Mouse (Mus musculus) layer of hippocampus, adult 9-10 months (tissue): ENCODE measurements around the gene Rcvrn.
A peak's percentile ranks its signal among the peaks of the same experiment; 100 is the strongest.

Experiments used
- DNase-seq: peaks from one replicate; pipeline ENCODE4 v3.0.0; 2022; ENCODE audit warnings: low spot score

Gene Rcvrn

DNA sequence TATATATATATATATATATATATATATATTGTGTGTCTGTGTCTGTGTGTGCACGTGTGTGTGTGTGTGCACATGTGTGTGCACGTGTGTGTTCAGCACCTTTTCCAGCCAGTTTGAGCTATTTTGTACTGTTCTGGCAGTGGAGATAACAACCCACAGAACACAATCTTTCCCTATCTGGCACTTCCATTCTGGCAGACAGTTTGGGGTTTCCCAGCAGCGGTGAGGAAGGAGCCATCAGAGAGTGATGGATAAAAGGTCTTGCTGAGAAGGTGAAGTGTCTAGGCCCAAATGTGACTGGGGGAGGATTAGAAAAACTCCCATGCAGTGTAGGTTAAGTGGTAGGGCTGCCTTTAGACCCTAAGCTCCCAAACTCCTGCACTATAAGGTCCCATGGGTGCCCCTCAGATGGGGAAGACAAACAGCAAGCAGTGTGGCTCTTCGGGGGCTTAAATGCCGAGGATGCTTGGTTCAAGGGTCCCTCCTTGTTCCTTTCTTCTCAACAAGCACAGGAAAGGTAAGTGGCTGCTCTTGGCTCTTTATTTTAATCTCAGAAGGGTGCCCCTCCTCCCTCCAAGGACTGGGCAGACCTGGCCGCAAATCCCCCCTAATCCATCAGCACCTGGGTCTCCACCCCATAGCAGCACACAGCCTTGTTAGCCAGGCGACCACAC, at the start of gene Rcvrn:
Gene Rcvrn (plus strand): TSS at position 624 of the 674 bp plus-strand sequence.
- no peak for DNase-seq

DNA sequence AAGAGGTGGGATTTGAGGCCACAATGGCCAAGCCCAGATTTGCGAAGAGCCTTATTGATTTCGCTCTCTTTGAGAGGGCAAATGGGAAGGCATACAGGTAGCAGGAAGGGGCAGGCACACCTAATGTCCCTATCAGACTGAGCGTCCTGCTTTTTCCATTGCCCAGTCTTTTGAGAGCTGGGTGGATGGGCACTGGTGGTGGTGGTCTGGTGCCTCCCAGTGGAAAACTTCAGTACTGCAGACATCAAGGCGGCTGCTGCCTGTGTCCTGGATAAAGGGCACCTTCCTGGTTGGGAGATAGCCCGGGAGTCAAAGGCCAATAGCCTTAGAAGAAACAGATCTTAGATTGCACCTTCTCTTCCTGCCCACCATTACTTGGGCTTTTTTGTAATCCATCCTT, 47.4 kb upstream of the Rcvrn start:
- DNase-seq = no peak

DNA sequence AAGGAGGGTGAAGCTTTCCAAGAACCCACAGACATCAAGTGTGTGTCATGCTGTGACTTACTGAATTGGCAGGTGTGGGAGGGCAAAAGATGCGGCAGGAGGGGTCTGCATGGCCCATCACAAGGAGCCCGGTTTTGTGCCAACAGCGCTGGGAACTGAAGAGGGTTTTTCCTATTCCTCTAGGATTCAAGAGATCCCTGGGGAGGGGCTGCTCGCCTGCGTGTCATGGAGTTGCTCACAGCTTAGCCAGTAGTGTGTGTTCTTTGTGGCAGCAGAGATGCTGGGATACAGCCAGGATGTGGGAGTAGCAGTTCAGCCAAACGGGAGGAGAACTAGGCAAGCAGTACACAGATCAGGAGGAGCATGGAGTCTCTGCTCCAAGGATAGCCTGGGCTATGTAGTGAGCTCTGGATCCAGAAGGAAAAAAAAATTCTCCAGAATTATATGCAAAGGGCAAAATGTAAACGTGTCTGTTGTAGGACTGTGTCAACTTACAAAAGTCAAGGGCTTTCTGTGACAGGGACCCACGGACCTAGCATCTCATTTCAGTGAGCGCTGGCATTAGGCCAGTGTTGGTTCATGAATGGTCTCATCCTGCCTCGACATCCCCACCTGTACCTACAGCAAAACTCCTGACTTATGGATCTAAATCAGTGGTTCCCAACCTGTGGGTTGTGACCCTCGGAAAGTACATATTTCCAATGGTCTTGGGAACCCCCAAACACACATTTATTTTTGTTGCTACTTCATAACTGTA, 46.3 kb upstream of the Rcvrn start:
- no peak for DNase-seq

DNA sequence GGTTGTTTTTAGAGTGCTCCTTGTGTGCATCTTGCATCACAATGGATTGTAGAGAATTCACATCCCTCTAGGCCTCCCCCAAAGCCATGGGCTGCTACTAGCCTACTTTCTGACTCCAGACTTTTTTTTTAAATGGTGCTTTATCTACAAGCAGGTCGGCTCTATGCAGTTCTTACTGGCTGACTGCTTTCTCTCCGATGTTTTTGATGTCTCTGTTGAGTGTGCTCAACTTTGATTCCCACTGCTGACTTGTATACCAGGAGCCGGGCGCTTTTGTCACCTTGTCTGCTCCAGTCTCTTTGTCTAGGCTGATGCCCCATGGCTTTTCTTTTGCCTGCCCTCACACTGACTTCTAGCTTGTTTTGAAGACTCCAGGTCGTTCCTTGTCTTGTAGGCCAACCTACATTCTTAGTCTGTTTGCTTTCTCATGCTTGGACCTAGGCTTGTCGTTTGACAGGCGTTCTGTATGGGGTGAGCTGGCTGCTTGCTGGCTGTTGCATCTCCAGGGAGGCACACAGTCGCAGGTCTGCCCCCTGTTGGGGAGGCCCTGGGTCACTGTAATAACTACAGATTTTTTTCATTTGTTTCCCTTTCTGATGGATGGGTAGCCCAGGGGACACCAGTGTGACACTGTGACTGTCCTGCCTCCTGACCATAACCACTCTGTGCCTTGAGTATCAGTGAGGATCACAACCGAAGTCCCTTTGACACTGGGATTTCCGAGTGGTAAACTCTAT, 45.0 kb upstream of the Rcvrn start:
- no peak for DNase-seq

DNA sequence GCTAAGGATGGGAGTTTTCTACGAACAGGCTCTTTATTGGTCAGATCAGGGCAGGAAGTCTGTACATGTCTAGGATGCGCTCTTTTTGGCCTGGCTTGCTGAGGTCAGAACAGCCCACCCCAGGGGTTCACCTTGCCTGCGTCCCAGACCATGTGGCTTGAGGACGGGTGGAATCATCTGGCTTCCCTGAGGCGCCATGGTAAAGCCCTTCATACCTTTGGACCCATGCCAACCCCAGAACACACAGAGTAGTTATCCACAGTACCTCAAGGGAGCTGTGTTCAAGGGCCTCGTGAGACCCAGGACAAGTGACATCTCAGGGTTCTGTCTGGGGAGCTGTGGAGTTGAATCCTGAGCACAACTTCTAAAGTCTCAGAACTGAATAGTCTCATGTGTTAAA, 43.4 kb upstream of the Rcvrn start:
- DNase-seq = no peak

DNA sequence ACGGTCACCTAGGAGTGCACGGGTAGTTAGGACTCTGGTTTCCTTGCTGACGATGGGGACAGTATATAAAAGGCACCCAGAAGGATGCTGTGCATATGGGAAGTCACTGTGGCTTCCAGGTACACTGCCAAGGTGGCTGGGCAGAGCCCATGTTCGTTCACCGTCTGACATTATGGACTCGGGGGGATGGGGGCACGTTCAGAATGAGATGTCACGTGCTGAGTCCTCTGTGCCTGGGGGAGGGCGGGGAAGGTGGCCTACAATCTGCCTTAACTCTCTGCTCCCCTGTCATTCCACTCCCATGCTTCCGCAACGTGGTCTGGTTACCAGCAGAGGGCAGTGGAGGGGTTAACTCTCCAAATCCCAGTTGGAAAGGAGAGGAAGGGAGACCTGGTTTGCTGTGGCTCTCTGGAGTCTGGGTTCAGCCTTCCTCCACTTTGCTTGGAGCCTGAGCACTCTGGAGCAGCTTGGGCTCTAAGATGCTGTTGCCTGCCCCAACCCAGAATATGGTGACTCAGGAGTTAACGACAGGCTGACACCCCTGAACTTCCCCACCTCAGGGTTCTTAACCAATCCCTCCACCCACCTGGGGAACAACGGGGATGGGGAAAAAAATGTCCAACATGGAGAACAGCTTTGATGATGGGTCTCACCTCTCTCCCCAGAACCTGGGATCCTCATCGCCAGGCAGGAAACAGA, 42.8 kb upstream of the Rcvrn start:
- no peak for DNase-seq

DNA sequence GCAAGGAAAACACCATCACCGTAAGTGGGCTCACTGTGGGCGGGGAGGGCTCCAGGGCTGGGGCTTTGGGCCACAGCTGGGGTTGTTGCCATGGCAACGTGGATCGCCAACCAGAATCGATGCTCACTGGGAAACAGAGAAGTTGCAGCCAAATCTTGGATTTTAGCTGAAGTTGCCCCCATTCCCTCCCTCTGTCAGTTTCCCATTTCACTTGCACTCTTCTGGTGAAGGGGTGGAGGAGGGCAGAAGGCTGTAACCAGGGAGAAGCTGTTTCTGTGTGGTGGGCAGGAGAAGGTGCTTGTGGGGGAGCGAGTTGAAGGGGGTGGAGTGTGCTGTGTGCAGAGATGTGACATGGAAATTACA, 42.3 kb upstream of the Rcvrn start:
- DNase-seq = no peak

DNA sequence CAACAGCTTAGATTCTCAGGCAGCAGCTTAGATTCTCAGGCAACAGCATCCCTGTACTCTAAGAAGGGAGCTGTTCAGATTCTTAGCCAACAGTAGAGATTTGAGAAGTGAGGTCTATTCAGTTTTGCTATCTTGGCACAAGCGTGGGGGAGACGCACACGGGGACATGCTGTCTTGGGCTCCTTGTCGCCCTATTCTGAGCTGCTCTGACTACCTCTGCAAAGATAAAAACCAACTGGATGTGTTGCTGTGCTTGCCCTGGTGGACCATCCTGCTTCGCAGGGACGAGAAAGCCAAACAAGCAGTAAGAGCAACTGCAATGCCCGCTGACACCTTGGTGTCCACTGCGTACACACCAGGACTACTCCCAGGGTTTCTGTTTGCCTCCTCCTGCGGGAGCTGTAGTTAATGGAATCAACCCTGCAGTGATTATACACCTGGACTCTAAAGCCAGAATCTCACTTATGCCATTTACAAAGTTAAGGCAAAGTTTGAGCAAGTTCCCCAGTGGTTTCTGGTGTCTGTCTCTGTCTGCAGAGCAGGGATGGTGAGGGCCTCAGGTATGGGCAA, 41.5 kb upstream of the Rcvrn start:
- no peak for DNase-seq

DNA sequence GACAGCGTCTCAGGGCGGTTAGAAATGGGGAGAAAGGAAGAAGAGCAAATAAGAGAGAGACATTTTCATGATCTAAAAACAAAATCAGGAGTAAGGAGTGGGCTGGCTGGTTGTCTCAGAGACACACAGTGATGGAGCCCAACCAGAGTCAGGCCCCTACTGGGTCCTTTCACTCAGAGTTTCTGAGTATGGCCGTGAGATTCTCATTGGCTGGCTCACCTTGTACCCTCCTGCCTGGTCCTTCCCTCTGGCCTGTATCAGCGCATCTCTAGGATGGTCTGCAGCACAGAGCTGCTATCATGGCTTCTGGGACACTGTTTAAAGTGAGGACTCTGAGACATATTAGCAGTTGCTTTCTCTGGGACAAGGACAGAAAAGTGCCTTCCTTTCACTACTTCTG, 40.6 kb upstream of the Rcvrn start:
- no peak for DNase-seq

DNA sequence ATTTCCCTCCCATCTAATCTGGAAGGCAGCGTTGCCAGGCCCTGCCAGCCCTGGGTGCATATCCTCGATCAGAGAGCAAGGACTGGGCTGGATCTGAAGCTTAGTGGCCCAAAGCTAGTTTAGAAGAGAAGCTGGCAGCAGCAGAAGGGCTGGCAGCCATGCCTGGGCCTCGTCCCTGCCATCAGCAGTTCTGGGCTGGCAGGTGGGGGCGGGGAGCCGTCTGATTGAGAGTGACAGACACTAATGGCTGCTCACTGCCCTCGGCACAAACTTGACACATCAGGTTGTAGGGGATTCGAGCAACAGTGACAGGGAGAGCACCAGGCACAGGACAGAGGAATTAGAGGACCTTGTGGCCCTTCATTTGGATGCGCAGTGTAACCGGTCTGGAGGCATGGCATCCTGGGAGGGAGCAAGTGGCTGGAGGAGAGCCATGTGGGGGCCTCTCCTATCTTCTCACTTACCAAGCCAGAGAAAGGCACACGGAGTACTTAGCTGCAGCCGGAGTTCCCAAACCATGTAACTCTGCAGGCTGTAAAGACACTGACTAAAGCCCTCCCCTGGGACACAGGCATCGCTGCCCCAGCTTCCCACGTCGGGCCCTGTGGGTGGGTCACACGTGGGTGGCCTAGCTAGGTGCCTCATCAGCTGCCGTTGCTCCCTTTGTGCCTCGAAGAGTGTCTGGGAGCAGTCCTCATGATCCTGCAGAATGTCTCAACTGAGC, 39.7 kb upstream of the Rcvrn start:
- DNase-seq = no peak

DNA sequence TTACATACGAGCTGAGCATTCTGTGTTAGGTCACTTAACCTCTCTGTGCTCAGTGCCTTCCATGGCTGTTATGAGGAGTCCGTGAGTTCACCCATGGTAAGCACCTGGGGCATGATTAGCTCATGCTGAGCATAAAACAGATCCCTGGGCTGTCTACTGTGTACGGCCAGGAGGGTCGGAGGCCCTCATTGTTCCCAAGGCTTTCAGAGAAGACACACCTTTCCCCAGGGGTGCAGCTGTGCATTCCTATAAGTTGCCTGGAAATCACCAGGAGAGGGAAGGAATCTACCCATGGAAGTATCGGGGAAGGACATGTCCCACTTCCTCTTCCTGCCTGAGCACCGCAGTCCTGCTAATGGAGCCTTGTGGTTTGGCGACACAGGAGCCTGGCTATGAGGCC, 38.8 kb upstream of the Rcvrn start:
- no peak for DNase-seq

DNA sequence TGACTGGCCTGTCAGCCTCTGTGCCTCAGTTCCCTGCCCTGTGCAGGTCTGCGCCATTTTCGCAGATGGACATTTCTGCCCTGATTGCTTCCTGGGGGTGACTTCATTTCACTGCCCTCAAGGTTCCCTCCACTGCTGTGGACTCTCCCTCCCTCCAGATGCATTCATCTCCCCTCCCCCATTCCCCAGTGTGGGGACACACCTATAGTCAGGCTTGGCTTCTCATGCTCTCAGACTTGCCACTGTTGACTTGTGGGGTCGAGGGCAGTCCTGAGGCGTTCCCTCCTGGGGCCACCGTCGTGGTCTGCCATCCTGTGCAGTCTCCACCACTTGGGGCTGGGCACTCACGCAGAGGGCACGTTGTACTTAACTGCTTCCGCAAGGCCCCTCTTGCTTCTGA, 38.3 kb upstream of the Rcvrn start:
- DNase-seq = no peak

DNA sequence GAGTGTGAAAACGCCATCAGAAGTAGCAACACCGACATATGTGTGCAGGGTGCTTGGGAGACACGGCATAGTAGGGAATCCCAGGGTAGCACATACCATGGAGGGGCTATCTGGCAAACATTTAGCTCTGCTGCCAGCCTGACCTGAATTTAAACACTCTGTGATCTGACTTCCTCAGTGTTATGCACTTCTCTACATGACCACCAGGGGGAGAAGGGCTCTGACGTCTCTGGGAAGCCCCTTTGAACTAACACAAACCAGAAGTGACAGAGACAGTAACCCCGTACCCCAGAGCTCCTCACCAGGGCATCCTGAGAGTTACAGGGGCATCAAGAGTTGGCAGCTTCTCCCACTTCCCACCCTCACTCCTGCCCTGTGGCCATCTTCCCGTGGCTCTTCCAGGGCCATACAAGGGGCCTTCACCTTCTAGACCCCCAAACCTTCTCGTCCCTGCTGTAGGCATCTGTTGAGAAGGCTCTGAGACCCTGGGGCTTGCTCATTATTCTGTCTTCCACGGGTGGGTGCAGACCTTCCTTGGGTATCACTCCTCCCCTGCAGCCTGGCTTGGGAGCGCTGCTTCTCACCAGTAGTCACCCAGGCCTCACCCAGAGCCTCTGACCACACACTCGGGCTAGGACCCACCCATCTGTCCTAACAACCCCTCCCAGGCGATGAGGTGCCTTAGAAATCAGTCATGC, 37.3 kb upstream of the Rcvrn start:
- DNase-seq = no peak

DNA sequence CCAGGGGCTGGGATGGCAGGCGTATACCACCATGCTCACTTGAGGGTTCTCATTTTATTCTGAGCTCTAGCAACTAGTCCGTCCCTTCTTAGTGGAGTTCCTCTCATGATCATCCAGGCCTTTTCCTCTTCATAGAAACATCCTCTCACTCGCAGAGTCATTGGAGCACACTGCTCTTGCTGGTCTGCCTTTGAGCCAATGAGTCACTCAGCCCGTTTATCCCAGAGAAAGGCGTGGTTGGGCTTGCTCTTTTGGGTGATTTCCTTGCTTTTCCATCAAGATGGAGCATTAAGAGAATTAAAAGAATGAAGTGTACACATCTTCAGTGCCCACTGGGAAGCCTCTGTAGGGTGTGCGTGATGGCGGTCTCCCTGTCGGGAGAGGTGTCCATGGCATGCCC, 33.7 kb upstream of the Rcvrn start:
- DNase-seq = no peak

DNA sequence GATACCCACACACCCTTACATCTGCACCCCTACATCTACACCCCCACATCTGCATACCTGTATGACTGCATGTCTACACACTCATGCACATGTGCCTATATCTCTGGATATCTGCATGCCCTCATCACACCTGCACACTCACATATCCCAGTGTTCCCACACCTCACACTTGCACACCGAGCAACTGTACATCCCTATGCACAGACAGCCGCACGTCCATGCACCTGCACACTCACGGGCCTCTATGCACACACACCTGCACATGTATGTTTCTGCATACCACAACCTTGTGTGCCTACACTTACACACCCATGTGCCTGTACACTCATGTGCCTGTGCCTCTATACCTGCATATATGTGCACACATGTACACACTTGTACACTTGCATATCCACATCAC, 31.7 kb upstream of the Rcvrn start:
- no peak for DNase-seq

DNA sequence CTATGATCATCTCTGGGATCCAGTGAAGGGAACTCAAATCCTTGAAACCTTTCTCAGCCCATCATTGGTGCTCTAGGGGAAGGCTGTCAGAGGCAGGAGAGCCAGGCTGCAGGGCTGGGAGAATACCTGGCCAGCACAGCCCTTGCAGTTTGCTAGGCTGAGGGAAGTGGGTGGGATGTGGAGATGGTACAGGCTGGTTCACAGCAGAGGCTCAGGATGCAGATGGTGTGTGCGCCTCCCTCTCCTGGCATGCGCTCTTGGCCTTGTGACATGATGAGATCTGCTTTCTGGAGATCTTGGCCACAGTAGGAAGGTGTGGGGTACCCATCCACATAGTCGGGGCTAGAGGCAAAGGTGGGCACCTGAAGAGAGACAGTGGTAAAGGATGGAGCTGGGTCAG, 30.9 kb upstream of the Rcvrn start:
- no peak for DNase-seq

DNA sequence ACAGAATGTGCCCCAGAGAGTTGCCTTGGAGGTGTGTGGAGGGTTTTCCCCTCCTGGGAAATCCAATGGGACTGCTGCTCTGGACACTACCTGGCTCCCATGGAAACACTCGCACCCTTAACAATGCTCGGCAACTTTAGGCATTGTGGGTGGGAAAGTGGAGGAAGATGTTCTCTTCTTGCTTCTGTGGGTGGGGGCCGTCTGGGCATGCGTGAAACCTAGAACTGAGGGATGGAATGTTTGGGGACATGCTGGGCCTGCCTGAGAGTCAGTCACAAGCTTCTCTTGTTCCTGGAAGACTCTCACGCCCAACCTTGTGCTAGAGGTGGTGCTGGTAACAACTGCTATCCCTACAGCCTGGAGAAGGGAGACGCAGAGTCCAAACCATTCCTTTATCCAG, 30.2 kb upstream of the Rcvrn start:
- no peak for DNase-seq

DNA sequence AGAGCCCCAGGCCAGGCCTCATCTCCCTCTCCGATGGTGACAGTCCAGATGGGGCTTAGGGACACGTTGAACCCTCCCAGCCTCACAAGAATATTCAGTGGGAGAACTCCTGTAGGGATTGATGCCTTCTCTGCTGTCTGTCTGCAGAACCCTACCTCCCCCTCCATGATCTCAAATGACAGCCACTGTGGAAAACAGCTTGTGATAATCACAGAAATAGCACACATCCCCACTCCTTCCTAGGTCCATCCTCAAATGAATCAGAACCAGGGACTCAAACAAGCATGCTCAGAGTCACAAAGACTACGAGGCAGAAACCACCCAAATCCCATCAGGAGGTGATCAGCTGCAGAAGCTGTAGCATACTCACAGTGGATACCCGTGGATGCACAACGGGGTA, 29.0 kb upstream of the Rcvrn start:
- no peak for DNase-seq

DNA sequence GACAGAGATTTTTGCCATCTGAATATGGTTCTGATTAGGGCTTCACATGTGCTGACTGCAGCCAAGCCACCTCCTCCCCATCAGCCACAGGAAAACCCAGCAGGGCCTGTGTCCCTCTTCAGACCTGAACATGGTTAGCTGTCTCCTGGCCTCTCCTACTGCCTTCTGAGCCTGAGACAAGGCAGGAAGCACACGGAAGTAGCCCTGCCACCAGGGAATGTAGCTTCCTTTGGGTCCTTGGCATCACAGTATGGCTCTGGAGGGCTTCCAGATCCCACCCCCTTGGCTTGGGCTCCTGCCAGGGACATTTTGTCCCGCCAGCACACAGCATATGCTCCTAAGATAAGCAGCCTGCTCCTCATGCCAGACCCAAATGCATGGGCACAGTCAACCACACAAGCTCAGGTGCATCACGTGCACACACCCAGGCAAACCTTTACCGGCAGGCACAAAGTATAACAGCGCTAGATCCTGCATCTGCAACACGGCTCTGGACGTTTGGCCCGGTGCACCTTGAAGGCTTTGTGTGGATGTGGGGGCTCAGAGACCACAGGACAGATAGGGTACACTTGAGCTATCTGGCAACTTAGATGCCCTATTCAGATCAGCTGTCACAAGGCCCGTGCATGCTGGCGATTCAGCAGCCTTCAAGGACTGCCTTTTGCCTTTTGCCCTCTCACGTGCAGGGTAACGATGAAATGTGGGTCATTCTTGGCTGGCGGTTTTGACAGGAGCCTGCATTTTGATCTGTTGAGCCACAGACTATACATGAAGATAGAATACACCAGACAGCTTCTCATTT, 27.4 kb upstream of the Rcvrn start:
- DNase-seq = peak; percentile 74

DNA sequence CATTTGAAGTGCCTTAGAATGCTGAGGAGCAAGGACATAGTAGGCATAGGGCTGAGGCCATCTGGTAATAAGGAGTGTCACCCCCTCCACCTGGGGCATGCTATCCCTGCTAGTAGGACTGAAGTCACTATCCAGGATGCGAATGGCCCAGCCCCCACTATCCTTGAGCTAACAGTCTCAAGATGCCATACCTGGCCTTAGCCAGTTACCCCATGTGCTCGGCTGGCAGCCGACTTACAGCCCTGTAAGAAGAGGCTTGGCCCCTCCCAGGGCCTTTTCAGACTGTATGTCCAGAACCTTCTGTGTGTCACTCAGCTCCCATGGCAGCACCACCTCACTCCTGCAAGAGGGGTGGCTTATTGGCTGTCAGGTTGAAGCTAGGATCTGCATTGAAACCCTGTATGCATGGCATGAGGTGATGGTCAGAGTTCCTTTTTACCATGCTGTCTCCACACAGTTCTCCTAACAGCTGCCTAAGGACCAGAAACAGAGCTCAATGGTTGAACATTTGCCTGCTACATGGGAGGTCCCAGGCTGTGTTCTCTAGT, 26.6 kb upstream of the Rcvrn start:
- DNase-seq = no peak
